Mouse (Mus musculus) cerebellum, adult 8-10 months (tissue): ENCODE data around the gene Thrsp.

ENCODE experiments used
- DNase-seq: peaks from one replicate; pipeline ENCODE4 v3.0.0; 2022

Gene Thrsp

GRCm38 (mm10) chr7:97365887-97366286, 51.6 kb downstream of the Thrsp start:
- no peak for DNase-seq
